Mouse (Mus musculus): ENCODE results near the gene Pias3.
"Not testable (repeated sequence)": the region's sequence is repeated elsewhere in the genome, so short reads cannot be mapped to it uniquely, and the experiment has no call there.

Gene Pias3

DNA sequence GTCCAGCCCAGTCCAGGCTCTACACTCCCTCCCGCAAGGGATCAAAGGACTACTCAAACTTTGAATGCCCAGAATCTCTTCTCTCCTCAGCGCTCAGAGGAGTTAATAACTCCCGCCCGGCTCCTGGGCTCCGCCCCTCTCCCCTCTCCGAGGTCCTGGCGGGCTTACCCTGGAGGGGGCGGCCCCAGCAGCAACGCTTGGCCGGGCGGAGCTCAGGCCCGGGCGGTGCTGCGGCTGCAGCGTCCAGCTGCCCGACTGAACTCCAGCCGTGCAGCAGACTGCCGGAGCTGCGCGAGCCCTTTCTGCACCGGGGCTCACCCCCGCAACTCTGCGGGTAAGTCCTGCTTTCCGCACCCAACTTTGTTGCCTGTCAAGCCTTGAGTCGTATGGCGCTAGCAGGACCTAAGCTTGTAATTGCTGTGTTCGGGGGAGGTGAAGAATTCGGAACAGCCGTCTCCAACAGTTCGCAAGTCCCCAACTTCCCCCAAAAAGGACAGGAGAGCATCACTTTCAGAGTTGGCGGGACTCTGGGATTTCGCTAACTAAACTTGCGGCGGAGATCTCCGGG, at the start of gene Pias3:
Pias3 (plus strand) TSS at position 187 of the 568 bp plus-strand sequence.
- peak; percentile 86 for DNase-seq (ENCODE audit: low spot score)

DNA sequence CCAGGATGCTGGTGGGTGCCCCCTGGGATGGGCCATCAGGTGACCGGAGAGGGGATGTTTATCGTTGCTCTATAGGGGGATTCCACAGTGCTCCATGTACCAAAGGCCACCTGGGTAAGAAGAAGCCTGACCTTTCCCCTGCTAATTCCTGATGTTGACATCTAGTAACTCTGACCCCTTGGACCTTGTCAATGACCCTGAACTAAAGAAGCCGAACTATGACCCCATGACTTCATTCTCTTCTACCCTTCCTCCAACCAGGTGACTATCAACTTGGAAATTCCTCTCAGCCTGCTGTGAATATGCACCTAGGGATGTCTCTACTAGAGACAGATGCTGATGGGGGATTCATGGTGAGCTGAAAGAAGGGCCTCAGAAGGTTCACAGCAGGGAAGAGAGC, 48.8 kb upstream of the Pias3 start:
- DNase-seq (ENCODE audit: low spot score), result peak; percentile 46

DNA sequence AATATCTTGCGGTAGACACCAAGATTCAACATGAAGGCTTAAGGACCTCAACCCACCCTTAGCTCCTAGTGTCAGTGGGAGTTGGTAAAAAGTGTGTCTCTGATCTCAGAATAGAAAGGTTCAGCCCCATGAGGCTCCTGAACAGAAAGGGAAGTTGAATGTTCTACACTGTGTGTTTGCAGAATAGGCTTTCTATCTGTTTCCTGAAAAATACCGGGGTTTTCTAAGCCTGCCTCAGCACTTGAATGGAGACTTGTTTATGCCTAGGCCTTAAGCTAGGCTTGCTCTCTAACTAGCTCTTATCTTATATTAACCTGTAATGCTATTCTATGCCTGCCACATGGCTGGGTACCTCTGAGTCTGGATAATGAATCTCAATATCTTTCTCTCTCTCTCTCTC, 35.3 kb upstream of the Pias3 start:
- DNase-seq (ENCODE audit: low spot score), result no peak

DNA sequence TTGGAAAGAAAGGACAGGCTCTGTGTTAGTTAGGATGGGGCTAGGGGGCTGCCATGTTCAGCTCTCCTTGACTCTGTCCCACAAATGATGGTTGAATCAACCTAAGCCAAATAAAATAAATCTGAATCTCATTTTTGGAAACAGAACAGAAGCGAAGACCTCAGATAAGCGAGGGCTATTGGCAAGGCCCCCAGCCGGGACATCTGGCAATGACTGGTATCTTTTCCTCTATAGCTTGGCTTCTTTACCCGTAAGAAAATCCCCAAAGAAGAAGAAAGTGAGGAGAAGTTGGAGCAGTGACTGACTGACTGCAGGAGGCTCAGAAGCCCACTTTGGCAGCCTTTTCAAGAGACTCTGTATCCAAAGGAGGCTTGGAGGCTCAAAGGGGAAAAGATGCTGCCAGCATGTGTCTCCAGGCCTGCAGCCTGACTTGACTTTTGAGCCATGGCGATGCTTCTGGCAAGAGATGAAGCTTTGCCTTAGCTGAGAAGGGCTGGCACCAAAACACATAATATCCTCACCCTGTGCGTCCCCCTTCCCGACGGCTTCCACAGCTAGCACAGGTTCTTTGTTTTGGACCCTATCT, 33.4 kb upstream of the Pias3 start:
- DNase-seq (ENCODE audit: low spot score), result no peak

DNA sequence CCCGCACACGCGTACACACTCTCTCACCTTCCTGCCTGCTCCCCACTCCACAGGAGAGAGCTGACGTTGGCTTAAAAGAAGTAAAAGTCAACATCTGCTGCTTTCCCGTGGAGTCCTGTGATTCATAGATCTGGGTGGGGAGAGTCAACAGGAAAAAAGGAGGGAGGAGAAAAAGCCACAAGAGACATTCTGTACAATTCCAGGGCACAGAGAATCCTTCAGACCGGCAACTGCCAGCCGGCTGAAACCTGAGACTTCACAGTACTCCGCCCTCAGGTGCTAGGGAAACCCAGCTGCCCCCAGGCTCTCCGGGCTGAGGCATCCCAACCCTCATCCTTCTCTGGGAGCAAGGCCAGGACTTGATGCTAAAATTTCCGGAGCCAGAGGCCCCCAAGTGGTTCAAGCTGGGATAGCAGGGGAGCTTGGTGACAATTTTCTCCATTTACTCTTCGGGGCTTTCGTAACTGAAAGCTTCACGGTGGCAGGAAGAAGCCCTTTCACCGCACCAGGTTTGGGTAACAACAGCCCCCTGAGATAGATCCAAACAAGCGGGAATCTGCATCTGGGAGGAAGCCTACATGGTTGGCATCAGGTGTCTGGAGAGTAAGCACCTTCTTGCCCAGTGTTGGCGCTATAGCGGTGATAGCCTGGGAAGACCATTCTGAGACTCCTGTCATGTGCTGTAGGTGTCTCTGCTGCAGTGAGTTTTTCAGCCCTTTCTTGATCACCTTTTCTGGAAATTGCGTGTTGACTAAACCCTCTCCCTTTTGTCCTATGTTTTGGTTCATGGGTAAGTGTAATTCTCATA, 32.5 kb upstream of the Pias3 start:
- DNase-seq (ENCODE audit: low spot score), result peak; percentile 62

DNA sequence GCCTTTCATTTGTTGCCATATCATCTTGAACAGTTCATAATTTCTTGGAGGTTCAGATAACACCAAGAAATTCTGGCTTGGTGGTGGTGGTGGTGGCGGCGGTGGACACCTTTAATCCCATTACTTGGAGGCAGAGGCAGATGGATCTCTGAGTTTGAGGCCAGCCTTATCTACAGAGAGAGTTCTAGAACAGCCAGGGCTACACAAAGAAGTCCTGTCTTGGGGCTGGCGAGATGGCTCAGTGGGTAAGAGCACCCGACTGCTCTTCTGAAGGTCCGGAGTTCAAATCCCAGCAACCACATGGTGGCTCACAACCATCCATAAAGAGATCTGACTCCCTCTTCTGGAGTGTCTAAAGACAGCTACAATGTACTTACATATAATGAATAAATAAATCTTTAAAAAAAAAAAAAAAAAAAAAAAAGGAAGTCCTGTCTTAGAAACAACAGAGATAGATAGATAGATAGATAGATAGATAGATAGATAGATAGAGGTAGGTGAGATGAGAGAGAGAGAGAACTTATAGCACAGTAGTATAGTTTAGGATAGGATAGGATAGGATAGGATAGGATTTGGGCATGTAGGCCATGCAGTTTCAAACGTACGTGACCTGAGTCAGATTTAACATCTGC, 30.3 kb upstream of the Pias3 start:
- DNase-seq (ENCODE audit: low spot score), result not testable (repeated sequence)

DNA sequence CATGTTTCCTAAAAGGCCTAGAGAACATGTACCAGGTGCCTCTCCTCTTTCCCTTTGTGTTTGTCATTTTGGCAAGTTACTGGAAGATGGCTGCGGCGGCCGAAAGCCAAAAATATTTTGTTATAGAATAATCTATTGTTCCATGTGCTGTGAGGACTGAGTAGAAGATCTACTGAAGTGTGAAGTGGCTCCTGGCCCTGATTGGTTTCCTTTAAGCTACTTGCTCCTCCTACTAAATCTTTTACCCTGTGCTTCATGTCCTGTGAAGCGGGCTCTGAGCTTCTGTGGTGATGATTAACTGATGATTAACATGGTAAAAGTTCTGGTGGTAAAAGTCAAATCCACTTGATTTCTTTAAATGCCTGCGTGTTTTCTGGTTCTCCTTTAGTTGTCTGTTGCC, 29.3 kb upstream of the Pias3 start:
- DNase-seq (ENCODE audit: low spot score), result no peak

DNA sequence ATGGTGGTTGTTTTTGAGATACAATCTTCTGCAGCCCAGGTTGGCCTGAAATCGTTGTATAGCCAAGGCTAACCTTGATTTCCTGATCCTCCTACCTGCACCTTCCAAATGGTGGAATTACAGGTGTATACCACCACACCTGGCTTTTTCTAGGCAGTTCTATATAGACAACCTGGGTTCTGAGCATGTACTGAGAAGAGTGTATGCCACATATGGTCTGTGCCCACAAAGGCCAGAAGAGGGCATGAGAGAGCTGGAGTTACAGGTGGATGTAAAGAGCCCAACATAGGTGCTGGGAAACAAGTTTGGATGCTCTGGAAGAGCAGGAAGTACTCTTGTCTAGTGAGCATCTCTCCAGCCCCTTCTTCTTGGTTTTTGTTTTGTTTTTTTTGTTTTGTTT, 28.9 kb upstream of the Pias3 start:
- DNase-seq (ENCODE audit: low spot score), result no peak

DNA sequence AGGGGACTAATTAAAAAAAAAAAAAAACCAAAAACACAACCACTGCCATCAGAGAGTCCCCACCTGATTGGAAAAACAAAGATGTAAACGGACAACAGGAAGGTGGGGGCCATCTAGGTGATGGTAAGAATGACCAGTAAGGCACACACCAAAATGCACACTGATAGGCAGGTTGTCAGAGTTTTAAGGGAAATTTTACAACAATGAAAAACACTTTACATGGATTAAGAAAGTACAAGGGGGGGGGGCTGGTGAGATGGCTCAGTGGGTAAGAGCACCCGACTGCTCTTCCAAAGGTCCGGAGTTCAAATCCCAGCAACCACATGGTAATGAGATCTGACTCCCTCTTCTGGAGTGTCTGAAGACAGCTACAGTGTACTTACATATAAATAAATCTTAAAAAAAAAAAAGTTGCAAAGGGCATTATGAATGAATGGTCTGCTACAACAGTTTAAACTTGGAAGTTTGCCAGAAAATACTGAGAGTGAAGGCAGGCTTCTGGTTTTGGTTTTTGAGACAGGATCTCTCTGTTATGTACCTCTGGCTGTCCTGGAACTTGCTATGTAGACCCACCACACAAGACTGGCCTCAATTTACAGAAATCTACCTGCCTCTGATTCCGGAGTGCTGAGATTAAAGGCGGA, 27.6 kb upstream of the Pias3 start:
- DNase-seq (ENCODE audit: low spot score), result no peak

DNA sequence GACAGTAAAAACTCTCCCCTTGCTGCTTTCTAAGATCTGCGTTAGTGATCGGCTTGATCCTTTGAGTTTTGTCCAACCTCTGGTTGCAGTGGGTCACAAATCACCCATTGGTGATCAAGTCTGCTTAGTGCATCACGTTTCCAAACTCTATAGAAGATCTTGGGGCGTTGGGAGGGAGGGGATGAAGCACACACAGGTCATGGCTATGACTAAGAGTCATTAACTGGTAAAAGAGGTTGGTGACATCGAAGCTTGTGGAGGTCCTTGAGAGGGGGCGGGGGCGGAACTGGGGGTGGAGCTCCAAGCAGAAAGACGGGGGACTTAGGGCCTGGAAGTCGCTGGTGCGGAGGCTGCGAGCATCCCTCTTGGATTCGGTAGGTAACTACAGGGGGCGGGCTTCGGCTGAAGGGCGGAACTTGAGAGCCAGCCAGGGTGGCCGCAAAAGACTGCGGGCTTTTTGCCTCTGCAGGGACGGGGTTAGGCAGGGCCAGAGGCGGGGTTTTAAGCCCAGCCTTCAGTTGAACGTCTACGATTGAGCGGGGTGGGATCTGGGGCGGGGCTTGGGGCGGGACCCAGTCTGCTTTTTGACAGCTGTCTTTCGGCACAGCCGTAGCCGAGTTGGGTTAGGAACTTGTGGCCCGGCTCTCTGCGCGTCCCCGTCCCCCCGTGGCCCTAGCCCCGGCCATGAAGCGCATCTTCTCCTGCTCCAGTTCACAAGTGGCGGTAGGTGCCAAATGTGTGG, 26.3 kb upstream of the Pias3 start, which contains the start of gene Ankrd35:
Ankrd35 (plus strand) TSS at position 405 of the 742 bp plus-strand sequence.
- DNase-seq (ENCODE audit: low spot score), result peak; percentile 84

DNA sequence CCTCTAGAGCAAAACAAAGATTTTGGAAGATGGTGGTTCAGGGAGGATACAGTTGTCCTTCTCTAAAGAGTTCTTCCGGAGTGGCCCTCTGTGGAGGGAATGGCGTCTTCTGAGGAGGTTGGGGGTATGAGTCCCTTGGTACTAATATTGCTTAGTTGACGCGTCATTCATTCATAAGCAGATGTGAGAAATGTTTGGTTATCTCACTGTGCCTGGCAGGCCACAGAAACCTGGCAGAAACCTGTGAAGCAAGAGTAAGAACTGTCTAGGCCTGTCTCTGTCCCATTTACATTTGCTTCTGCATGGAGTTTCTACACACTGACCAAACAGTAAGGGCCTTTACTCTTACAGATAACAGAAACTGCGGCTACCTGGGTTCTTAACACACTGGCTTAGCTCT, 24.7 kb upstream of the Pias3 start:
- no peak for DNase-seq (ENCODE audit: low spot score)

DNA sequence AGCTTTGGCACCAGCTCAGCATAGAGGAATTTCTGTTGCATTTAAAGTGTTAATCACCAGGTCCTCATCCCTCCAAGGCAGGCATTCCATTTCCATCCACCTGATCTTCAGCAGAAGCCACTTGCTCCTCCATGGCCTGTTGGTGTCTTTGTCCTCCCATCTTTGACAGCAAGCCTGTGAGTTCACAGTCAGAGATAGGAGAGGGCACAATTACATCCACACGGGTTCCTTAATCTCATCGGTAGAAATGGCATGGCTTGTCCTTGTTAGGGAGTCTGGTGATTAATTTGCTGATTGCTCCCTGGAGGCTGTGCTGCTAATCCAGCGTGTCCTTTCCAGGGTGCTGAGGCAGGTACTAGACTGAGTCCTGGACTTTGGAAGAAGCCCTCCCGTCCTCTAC, 22.7 kb upstream of the Pias3 start:
- DNase-seq (ENCODE audit: low spot score), result no peak

DNA sequence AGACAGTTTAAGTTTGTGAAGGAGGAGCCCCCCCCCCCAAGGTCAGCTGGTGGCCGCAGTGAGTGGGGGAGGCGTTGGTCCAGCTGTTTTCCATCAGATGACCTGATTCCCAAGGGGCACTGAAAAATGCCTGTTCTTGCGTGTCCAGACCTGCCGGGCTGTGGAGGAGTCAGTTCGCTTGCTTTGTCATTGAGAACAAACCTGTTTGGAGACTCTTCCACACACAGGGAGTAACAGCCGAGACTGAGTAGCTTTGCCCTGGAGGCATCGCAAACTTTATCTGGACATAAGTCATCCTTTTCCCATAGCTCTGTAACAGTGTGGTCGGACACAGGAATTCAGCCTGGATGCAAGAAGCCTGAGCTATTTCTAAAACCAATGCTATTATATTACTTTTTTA, 21.7 kb upstream of the Pias3 start:
- no peak for DNase-seq (ENCODE audit: low spot score)

DNA sequence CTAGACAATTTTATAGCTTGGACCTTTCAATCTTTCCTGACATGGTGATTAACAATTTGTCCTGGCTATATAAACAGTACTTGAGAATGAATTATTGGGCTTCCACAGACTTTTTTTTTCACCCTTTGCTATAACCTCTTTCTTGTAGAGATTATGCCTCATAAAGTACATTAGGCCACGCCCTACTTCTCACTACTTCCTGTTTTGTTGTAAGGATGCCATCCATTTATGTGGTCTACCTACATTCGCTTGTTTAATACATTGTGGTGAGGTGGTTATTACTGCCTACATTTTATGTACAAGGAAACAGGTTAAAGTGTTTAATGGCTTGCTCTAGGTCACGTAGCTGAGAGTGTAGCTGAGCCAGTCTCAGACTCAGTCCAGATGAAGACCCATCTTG, 21.0 kb upstream of the Pias3 start:
- DNase-seq (ENCODE audit: low spot score), result no peak

DNA sequence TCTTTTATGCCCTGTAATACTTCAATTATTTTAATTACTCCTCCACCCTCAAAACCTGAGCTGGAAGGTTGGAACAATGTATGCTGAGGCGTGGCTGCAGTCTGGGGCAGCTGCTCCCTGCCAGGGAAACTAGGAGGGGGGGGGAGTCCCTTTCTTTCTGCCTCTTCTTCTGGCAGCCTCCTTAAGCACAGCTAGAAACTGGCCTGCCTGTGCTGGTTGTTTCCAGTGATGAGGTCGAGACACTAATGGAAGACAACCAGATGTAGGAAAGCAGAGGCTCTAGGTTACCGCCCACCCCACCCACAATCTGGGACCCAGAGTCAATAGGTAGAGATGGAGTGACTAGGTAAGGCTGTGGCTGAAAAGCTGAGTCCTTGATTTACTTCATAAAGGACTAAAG, 20.5 kb upstream of the Pias3 start:
- no peak for DNase-seq (ENCODE audit: low spot score)

DNA sequence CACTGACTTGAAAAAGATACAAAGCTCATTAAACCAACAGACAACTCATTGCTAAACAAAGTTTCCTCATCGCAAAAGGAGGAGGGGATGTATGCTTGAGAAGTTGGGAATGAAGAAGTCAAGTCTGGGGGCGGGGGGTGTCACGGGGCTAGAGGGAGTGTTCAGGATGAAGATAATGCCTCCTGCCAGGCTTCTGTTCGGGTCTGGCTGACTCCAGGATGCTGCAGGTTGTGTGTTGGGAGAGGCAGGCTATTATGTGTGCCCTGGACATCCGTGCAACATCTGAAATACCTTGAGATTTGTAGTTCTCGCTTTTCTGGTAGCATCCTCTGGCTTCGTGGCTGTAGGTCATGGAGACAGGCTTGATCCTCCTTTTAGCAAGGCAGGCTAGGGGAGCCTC, 17.7 kb upstream of the Pias3 start:
- DNase-seq (ENCODE audit: low spot score), result no peak

DNA sequence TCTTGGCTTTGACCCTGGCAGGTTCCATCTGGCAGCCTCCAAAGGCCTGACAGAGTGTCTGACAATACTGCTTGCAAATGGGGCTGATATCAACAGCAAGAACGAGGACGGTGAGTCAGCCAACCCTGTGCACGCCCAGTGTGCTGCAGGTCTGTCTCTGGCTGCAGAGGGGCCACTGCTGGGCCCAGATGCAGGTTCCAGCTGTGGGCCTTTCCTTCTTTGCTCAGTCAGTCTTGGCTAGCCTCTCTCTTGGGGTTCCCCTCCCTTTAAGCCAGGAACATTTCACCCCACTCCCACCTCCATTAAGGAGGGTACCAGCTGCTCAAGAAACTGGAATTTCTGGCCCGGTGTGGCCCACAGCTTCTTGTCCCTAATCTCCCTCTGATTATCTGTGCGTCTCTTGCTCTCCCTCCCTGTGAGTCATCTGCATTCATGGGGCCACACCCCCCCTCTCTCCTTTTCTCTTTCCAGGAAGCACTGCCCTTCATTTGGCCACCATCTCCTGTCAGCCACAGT, 17.0 kb upstream of the Pias3 start:
- DNase-seq (ENCODE audit: low spot score), result no peak

DNA sequence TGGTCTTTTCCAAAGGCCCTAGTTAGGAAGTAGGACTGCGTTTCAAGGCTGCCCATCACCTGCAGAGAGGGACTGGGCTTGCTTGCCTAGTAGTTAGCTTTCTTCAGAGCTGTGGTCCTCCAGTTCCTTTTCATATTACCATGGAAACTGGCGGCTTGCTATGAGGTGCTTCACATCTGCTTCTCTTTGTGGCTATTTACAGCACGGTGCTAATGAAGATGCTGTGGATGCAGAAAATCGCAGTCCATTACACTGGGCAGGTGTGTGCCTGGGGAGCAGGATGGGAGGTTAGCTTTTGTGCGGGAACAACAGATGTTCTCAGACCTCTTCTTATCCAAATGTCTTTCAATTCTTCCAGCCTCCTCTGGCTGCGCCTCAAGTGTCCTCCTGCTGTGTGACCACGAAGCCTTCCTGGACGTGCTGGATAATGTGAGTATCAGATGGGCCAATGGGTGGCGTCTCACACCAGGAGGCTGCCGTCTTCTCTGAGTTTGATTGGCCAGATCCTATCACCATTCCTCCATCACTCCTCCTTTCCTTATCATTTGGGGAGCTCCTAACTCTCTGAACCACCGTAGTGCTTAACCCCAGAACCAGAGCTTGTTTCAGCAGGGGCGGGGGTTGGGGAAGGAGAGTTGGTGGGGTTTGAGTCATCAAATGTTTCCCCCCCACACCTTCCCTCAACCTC, 15.8 kb upstream of the Pias3 start:
- DNase-seq (ENCODE audit: low spot score), result no peak

DNA sequence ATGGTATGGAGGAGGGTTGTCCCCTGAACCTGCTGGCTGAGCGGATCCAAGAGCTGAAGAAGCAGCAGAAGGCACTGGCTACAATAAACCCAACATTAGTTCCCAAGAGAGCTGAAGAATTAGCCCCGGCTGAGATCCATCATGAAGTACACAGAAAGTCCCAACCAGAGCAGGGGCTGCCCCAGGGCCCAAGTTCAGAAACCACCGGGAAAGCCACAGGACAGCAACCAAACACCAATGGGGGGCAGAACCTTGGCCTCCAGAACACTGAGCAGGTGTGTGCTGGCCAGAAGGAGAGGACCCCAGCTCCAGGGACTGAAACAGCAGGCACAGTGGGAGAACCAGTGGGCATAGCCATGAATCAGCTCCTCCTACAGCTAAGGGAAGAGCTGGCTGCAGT, 12.7 kb upstream of the Pias3 start:
- no peak for DNase-seq (ENCODE audit: low spot score)

DNA sequence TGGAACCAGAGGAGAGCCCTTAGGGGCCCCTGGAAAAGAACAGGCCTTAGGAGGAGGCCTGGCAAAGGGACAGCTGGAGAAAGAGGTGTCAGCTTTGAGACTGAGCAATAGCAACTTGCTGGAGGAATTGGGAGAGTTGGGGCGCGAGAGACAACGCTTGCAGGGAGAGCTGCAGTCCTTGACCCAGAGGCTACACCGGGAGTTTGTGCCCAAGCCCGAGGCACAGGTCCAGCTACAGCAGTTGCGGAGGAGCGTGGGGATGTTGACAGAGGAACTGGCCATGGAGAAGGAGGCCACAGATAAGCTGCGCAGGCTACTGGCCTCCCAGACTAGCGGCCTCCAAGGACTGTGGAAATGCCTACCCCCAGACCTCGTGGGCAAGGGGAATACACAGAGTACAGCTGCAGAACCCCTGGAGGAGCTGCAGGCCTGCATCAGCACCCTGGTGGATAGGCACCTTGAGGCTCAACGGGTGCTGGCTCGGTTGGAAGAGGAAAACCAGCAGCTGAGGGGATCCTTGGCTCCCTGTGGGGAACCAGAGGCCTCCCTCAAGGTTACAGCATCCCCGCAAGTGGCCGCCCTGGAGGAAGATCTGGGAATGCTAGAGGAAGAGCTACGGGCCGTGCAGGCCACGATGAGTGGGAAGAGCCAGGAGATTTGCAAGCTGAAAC, 11.9 kb upstream of the Pias3 start:
- no peak for DNase-seq (ENCODE audit: low spot score)

DNA sequence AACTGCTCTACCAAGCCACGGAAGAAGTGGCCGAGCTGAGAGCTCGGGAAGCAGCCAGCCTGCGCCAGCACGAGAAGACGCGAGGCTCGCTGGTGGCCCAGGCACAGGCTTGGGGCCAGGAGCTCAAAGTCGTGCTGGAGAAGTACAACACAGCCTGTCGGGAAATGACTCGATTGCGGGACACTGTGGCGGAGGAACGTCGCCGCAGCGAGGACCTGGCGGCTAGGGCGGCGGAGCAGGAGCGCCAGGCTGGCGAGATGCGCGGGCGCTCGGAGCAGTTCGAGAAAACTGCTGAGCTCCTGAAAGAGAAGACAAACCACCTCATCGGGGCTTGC, 11.4 kb upstream of the Pias3 start:
- no peak for DNase-seq (ENCODE audit: low spot score)
